In the genomic region with DNA sequence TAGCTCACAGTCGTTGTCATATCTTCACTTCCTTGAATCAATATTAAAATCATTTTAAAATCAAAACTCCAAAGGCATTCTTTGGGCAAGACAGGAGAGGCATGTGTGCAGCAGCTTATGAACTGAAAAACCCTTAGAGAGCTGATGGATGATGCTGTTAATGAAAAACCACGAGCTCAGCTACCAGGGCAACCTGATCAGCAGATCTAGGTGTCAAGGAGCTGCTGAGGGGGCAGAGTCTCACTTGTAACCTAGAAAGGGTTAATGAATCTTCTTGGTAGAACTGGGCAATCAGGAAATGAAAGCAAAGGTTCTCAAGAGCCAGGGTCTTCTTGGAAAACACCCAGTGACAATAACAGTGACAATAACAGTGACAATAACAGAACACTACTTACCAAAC, we compare ENCODE assay signal across 21 mouse cellular contexts. TPM values are rescaled to one million over a fixed set of nuclear protein-coding genes. Genes with fewer than 3 reads are reported as not detected.
"Had no signal": no experiment of that assay in that cellular context is flagged by ENCODE, and none has a peak within 500 bp of the region (broad histone marks: within the 10 kb centered on the region; RNA-seq: fewer than 3 reads in every experiment).

No protein-coding gene starts in this region.

- H3K27me3 ChIP-seq: limb, embryonic 12.5 days; liver, embryonic 13.5 days; lung, embryonic 15.5 days; midbrain, embryonic 12.5 days; neural tube, embryonic 13.5 days; stomach, embryonic 15.5 days had no signal

- DNase-seq: liver; liver, embryonic 13.5 days; liver, postnatal 0 days; lung, postnatal 14 days; retina, postnatal 1 day; right cerebral cortex, postnatal 14 days; thymus, adult 2 months; thymus, postnatal 25 days had no signal

- H3K9me3 ChIP-seq: limb, embryonic 12.5 days; liver, embryonic 13.5 days; lung, embryonic 15.5 days; midbrain, embryonic 12.5 days; neural tube, embryonic 13.5 days; stomach, embryonic 15.5 days had no signal

- H3K4me2 ChIP-seq: limb, embryonic 12.5 days; liver, embryonic 13.5 days; lung, embryonic 15.5 days; midbrain, embryonic 12.5 days; neural tube, embryonic 13.5 days; stomach, embryonic 15.5 days had no signal

- H3K27ac ChIP-seq: left cerebral cortex, adult 2 months; limb, embryonic 12.5 days; liver, embryonic 13.5 days; lung, embryonic 15.5 days; midbrain, embryonic 12.5 days; neural tube, embryonic 13.5 days; stomach, embryonic 15.5 days had no signal

- H3K36me3 ChIP-seq: limb, embryonic 12.5 days; liver, embryonic 13.5 days; lung, embryonic 15.5 days; midbrain, embryonic 12.5 days; neural tube, embryonic 13.5 days; stomach, embryonic 15.5 days had no signal

- ATAC-seq: intestine, embryonic 16.5 days; liver, postnatal 0 days; midbrain, embryonic 16.5 days had no signal

- H3K4me1 ChIP-seq: limb, embryonic 12.5 days; liver, embryonic 13.5 days; lung, embryonic 15.5 days; midbrain, embryonic 12.5 days; neural tube, embryonic 13.5 days; stomach, embryonic 15.5 days had no signal

- H3K4me3 ChIP-seq: left cerebral cortex, adult 2 months; limb, embryonic 12.5 days; liver, embryonic 13.5 days; lung, embryonic 15.5 days; midbrain, embryonic 12.5 days; neural tube, embryonic 13.5 days; stomach, embryonic 15.5 days had no signal

- H3K9ac ChIP-seq: limb, embryonic 12.5 days; liver, embryonic 13.5 days; liver, postnatal 0 days; lung, embryonic 15.5 days; midbrain, embryonic 12.5 days; neural tube, embryonic 13.5 days; stomach, embryonic 15.5 days had no signal

RNA-seq across cellular contexts. Expression of gene Acsm1, which starts 10.3 kb away (rescaled TPM):
- total RNA-seq: layer of hippocampus, postnatal 25 days; left cerebral cortex, adult 2 months; left cerebral cortex, postnatal 14 days; megakaryocyte-erythroid progenitor cell, adult 5-6 weeks had no signal
- polyA plus RNA-seq: limb, embryonic 12.5 days; midbrain, embryonic 12.5 days; midbrain, embryonic 16.5 days; neural tube, embryonic 13.5 days; spleen, adult 2 months; testis, adult 2 months had no signal

RNA-seq across cellular contexts. Expression of gene Acsm2, which starts 42.4 kb away (rescaled TPM):
- total RNA-seq: layer of hippocampus, postnatal 25 days; left cerebral cortex, adult 2 months; left cerebral cortex, postnatal 14 days; megakaryocyte-erythroid progenitor cell, adult 5-6 weeks had no signal
- polyA plus RNA-seq: intestine, embryonic 16.5 days; limb, embryonic 12.5 days; liver, embryonic 13.5 days; midbrain, embryonic 12.5 days; midbrain, embryonic 16.5 days; neural tube, embryonic 13.5 days; stomach, embryonic 15.5 days; testis, adult 2 months had no signal
